Mouse (Mus musculus): ENCODE measurements around the gene Kcnk18. TPM values are rescaled to one million over a fixed set of nuclear protein-coding genes. Genes with fewer than 3 reads are reported as not detected.

Gene Kcnk18
- polyA plus RNA-seq, 1 experiment from 2014 or later: not detected

- Histone ChIP-seq H3K36me3 (no peaks in the 10 kb centered on the region), H3K9ac (no peak overlapping the region), H3K4me2 (no peak overlapping the region), H3K4me1 (replicated peaks) (no peaks in the 10 kb centered on the region), H3K9me3 (no peaks in the 10 kb centered on the region), H3K4me3 (no peak overlapping the region), H3K27me3 (peaks cover 11% of the 10 kb centered on the region; the same call in 1 of the 2 replicates), H3K27ac (no peak overlapping the region)
- ATAC-seq (ENCODE audit: low FRiP score): no peak
- WGBS: 77% methylated on average over 6 of the region's 6 CpGs
Observed at GRCm38 (mm10) chr19:59236046-59236445, 17.0 kb downstream of the Kcnk18 start.

DNA sequence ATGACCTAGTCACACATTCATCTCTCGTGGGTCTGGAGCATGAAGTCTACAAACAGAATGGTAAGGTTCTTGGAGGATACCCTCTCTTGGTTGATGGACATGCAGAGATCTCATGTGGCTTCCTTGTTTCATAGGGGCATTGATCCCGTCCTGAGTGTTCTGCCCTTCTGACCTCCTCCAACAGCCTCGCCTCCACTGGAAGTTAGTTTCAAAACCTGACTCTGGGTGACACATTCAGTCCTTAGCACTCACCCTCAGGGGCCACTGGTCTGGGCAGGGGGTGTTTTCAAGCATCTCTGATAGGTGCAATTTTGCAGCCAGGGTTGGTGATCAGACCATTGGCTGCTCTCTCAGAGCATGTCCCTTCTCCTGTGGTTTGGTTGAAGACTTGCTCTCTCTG lies 19.6 kb downstream of the Kcnk18 start:
- ATAC-seq (ENCODE audit: low FRiP score): no peak
- H3K9me3 ChIP-seq: no peaks in the 10 kb centered on the region
- no peaks in the 10 kb centered on the region for H3K36me3 ChIP-seq
- no peaks in the 10 kb centered on the region for H3K4me1 ChIP-seq (replicated peaks)
- WGBS: 85% methylated on average over 3 of the region's 3 CpGs
- H3K27me3 ChIP-seq: peaks cover 11% of the 10 kb centered on the region; the same call in 1 of the 2 replicates
- no peak overlapping the region for H3K9ac ChIP-seq
- H3K4me2 ChIP-seq: no peak overlapping the region
- no peak overlapping the region for H3K27ac ChIP-seq
- no peak overlapping the region for H3K4me3 ChIP-seq

GRCm38 (mm10) chr19:59239124-59239817 lies 20.3 kb downstream of the Kcnk18 start:
- no peak overlapping the region for H3K27ac ChIP-seq
- no peak overlapping the region for H3K9ac ChIP-seq
- no peak overlapping the region for H3K4me2 ChIP-seq
- WGBS: 26% methylated on average over 17 of the region's 17 CpGs
- peaks cover 11% of the 10 kb centered on the region; the same call in 1 of the 2 replicates for H3K27me3 ChIP-seq
- H3K4me1 ChIP-seq (replicated peaks): no peaks in the 10 kb centered on the region
- no peak overlapping the region for H3K4me3 ChIP-seq
- no peaks in the 10 kb centered on the region for H3K9me3 ChIP-seq
- no peaks in the 10 kb centered on the region for H3K36me3 ChIP-seq
- peak; percentile 53 for ATAC-seq (ENCODE audit: low FRiP score)

GRCm38 (mm10) chr19:59241987-59242386 lies 23.0 kb downstream of the Kcnk18 start:
- ATAC-seq (ENCODE audit: low FRiP score): no peak
- no peaks in the 10 kb centered on the region for H3K9me3 ChIP-seq
- no peaks in the 10 kb centered on the region for H3K36me3 ChIP-seq
- no peak overlapping the region for H3K4me3 ChIP-seq
- no peaks in the 10 kb centered on the region for H3K4me1 ChIP-seq (replicated peaks)
- no peak overlapping the region for H3K9ac ChIP-seq
- peaks cover 11% of the 10 kb centered on the region; the same call in 1 of the 2 replicates for H3K27me3 ChIP-seq
- no peak overlapping the region for H3K4me2 ChIP-seq
- no peak overlapping the region for H3K27ac ChIP-seq
- WGBS: 91% methylated on average over 4 of the region's 4 CpGs

- H3K4me3 ChIP-seq: no peak overlapping the region
- H3K4me2 ChIP-seq: no peak overlapping the region
- no peaks in the 10 kb centered on the region for H3K4me1 ChIP-seq (replicated peaks)
- 93% methylated on average over 2 of the region's 2 CpGs for WGBS
- H3K27ac ChIP-seq: no peak overlapping the region
- peaks cover 11% of the 10 kb centered on the region; the same call in 1 of the 2 replicates for H3K27me3 ChIP-seq
- H3K36me3 ChIP-seq: no peaks in the 10 kb centered on the region
- ATAC-seq (ENCODE audit: low FRiP score): no peak
- H3K9ac ChIP-seq: no peak overlapping the region
- H3K9me3 ChIP-seq: no peaks in the 10 kb centered on the region
Observed at GRCm38 (mm10) chr19:59243057-59243456, 24.0 kb downstream of the Kcnk18 start.

DNA sequence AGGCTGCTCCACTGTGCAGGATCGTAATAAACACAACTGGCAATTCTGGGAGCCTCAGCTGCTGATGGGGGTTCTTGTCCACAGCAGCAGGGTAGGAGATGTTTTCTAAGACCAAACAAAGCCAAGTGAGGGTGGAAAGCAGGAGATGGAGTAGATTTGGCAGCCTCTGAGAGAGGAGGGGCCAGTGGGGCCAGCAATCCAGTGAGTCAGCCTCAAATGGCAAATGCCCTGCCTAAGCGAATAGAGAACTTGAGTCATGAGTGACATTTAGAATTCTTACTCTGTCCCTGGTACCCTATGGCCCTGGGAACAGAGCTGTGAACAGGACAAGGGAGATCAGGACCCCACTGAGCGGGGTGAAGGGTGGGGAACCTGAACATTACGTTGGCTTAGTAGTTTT lies 29.1 kb downstream of the Kcnk18 start:
- Histone ChIP-seq H3K4me2 (no peak overlapping the region), H3K9me3 (no peaks in the 10 kb centered on the region), H3K9ac (no peak overlapping the region), H3K27me3 (no peaks in the 10 kb centered on the region), H3K36me3 (no peaks in the 10 kb centered on the region), H3K4me1 (replicated peaks) (no peaks in the 10 kb centered on the region), H3K27ac (no peak overlapping the region), H3K4me3 (no peak overlapping the region)
- no peak for ATAC-seq (ENCODE audit: low FRiP score)
- 88% methylated on average over 4 of the region's 4 CpGs for WGBS

GRCm38 (mm10) chr19:59248553-59249286 lies 29.7 kb downstream of the Kcnk18 start:
- Histone ChIP-seq H3K4me1 (replicated peaks) (no peaks in the 10 kb centered on the region), H3K27ac (no peak overlapping the region), H3K4me3 (no peak overlapping the region), H3K9ac (no peak overlapping the region), H3K36me3 (no peaks in the 10 kb centered on the region), H3K4me2 (no peak overlapping the region), H3K9me3 (no peaks in the 10 kb centered on the region), H3K27me3 (no peaks in the 10 kb centered on the region)
- ATAC-seq (ENCODE audit: low FRiP score): no peak
- WGBS: 76% methylated on average over 11 of the region's 11 CpGs

- no peak for ATAC-seq (ENCODE audit: low FRiP score)
- H3K36me3 ChIP-seq: no peaks in the 10 kb centered on the region
- H3K4me1 ChIP-seq (replicated peaks): no peaks in the 10 kb centered on the region
- no peaks in the 10 kb centered on the region for H3K27me3 ChIP-seq
- H3K9me3 ChIP-seq: peaks cover 10% of the 10 kb centered on the region
- no peak overlapping the region for H3K9ac ChIP-seq
- H3K27ac ChIP-seq: no peak overlapping the region
- no peak overlapping the region for H3K4me3 ChIP-seq
- 64% methylated on average over 2 of the region's 2 CpGs for WGBS
- no peak overlapping the region for H3K4me2 ChIP-seq
Observed at GRCm38 (mm10) chr19:59252651-59253050, 33.6 kb downstream of the Kcnk18 start.

- H3K36me3 ChIP-seq: no peaks in the 10 kb centered on the region
- no peak overlapping the region for H3K27ac ChIP-seq
- H3K4me2 ChIP-seq: no peak overlapping the region
- H3K27me3 ChIP-seq: peaks cover 38% of the 10 kb centered on the region
- H3K9me3 ChIP-seq: peaks cover 10% of the 10 kb centered on the region
- WGBS: 39% methylated on average over 5 of the region's 5 CpGs
- H3K4me1 ChIP-seq (replicated peaks): peaks cover 16% of the 10 kb centered on the region
- no peak overlapping the region for H3K4me3 ChIP-seq
- no peak overlapping the region for H3K9ac ChIP-seq
- ATAC-seq (ENCODE audit: low FRiP score): no peak
Observed at GRCm38 (mm10) chr19:59259633-59260032, 40.6 kb downstream of the Kcnk18 start.

DNA sequence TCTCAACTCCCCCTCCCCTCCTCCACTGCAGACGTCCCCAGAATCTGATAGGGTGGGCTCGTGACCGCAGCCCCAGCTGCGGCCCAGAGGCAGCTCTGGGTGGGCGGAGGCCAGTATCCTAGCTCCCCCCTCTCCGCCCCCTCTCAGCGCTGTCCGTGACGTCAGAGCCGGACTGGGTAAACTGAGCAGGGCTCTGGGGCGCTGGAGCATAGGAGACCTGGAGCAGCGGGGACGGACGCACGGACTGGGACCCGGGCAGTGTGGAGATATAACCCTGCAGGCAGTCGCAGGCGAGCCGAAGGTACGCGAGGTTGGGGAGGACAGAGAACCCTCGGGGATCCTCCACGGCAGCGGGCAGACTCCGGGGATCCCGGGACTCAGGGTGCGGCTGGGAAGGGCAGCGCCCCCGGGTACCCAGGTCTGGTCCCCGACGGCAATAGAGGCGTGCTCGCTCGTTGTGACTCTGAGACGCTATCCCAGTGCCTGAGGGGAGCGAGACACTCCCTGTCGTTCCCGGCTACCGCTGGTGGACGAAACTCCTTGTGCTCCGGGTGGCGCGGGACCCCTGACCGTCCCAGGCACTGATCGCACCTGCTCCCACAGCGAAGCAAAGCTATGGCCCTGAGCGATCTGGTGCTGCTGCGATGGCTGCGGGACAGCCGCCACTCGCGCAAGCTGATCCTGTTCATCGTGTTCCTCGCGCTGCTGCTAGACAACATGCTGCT lies 41.9 kb downstream of the Kcnk18 start, which contains the start of gene Slc18a2:
Gene Slc18a2 (plus strand): TSS at position 179 of the 725 bp plus-strand sequence.
- peak within 1 kb of the TSS; percentile 87 for H3K4me2 ChIP-seq
- WGBS: under 1% methylated on average over 52 of the region's 55 CpGs
- no peaks in the 10 kb centered on the region for H3K36me3 ChIP-seq
- H3K4me3 ChIP-seq: peak within 1 kb of the TSS; percentile 46
- peaks cover 24% of the 10 kb centered on the region for H3K4me1 ChIP-seq (replicated peaks)
- peaks cover 38% of the 10 kb centered on the region for H3K27me3 ChIP-seq
- H3K9me3 ChIP-seq: peaks cover 10% of the 10 kb centered on the region
- peak; percentile 82 for ATAC-seq (ENCODE audit: low FRiP score)
- H3K9ac ChIP-seq: peak within 1 kb of the TSS; percentile 70
- H3K27ac ChIP-seq: no peak within 1 kb of the TSS

GRCm38 (mm10) chr19:59261604-59262003 lies 42.6 kb downstream of the Kcnk18 start:
- Histone ChIP-seq H3K4me1 (replicated peaks) (peaks cover 24% of the 10 kb centered on the region), H3K27ac (no peak overlapping the region), H3K9me3 (peaks cover 7% of the 10 kb centered on the region), H3K36me3 (no peaks in the 10 kb centered on the region), H3K9ac (peak overlapping the region; percentile 70; the same call in 1 of the 2 replicates), H3K4me2 (peak overlapping the region; percentile 87), H3K4me3 (peak overlapping the region; percentile 46), H3K27me3 (peaks cover 38% of the 10 kb centered on the region)
- 42% methylated on average over 7 of the region's 7 CpGs for WGBS
- ATAC-seq (ENCODE audit: low FRiP score): no peak

DNA sequence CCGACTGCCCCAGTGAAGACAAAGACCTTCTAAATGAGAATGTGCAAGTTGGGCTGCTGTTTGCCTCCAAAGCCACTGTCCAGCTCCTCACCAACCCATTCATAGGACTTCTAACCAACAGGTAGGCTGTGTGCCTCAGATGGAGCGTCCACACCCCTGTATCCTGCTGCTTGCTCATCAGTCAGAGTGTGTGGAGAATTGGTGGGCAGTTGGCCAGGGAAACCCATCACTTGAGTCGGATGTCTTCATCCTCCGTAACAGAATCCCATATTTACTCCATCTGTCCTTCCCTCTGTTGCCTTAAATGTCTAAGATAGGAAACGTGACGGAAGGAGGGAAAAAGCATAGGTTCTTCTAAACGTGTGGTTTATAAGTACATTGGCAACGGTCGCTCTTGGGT lies 44.2 kb downstream of the Kcnk18 start:
- no peak overlapping the region for H3K9ac ChIP-seq
- no peak for ATAC-seq (ENCODE audit: low FRiP score)
- H3K4me3 ChIP-seq: no peak overlapping the region
- peaks cover 38% of the 10 kb centered on the region for H3K27me3 ChIP-seq
- H3K4me2 ChIP-seq: no peak overlapping the region
- peaks cover 38% of the 10 kb centered on the region for H3K4me1 ChIP-seq (replicated peaks)
- no peak overlapping the region for H3K27ac ChIP-seq
- no peaks in the 10 kb centered on the region for H3K36me3 ChIP-seq
- 91% methylated on average over 9 of the region's 9 CpGs for WGBS
- no peaks in the 10 kb centered on the region for H3K9me3 ChIP-seq

All from hindbrain, embryonic 13.5 days (tissue).